Mouse (Mus musculus): Measurements from ENCODE around the gene Atp4a. TPM values are rescaled to one million over a fixed set of nuclear protein-coding genes. Genes with fewer than 3 reads are reported as not detected.

The Atp4a gene
- total and polyA plus RNA-seq, 2 experiments = 2.6 to 4.2 TPM

GRCm38 (mm10) chr7:30678263-30678975, 33.6 kb upstream of the Atp4a start:
- DNase-seq (ENCODE audit: extremely low read depth, low read depth, low spot score) = no peak
- Histone ChIP-seq H3K4me3 (ENCODE audit: insufficient read depth, low read depth, low read length) (no peak overlapping the region), H3K79me2 (ENCODE audit: control insufficient read depth, insufficient read depth, low read length) (no peaks in the 10 kb centered on the region), H3K27me3 (ENCODE audit: control insufficient read depth, insufficient read depth, low read length) (no peaks in the 10 kb centered on the region), H3K36me3 (ENCODE audit: control insufficient read depth, insufficient read depth, low read length) (no peaks in the 10 kb centered on the region), H3K9ac (ENCODE audit: low read depth, low read length) (no peak overlapping the region), H3K4me1 (ENCODE audit: control insufficient read depth, insufficient read depth, low read length) (no peaks in the 10 kb centered on the region), H3K27ac (replicated peaks; ENCODE audit: insufficient read depth, low read depth, low read length) (no peak overlapping the region)
- 57% methylated on average over 5 of the region's 5 CpGs for WGBS
- TF ChIP-seq POLR2A (IDR thresholded peaks at IDR 0.05; ENCODE audit: extremely low read depth, insufficient read depth, low read length) (no peak), CTCF (IDR thresholded peaks at IDR 0.05; ENCODE audit: low read depth, low read length) (no peak)

GRCm38 (mm10) chr7:30681897-30682296, 30.1 kb upstream of the Atp4a start:
- Histone ChIP-seq H3K4me1 (ENCODE audit: control insufficient read depth, insufficient read depth, low read length) (peaks cover 2% of the 10 kb centered on the region), H3K9ac (ENCODE audit: low read depth, low read length) (no peak overlapping the region), H3K4me3 (ENCODE audit: insufficient read depth, low read depth, low read length) (no peak overlapping the region), H3K36me3 (ENCODE audit: control insufficient read depth, insufficient read depth, low read length) (no peaks in the 10 kb centered on the region), H3K27me3 (ENCODE audit: control insufficient read depth, insufficient read depth, low read length) (no peaks in the 10 kb centered on the region), H3K27ac (replicated peaks; ENCODE audit: insufficient read depth, low read depth, low read length) (no peak overlapping the region), H3K79me2 (ENCODE audit: control insufficient read depth, insufficient read depth, low read length) (no peaks in the 10 kb centered on the region)
- no peak for DNase-seq (ENCODE audit: extremely low read depth, low read depth, low spot score)
- 79% methylated on average over 5 of the region's 5 CpGs for WGBS
- TF ChIP-seq POLR2A (IDR thresholded peaks at IDR 0.05; ENCODE audit: extremely low read depth, insufficient read depth, low read length) (no peak), CTCF (IDR thresholded peaks at IDR 0.05; ENCODE audit: low read depth, low read length) (no peak)

- no peak overlapping the region for H3K9ac ChIP-seq (ENCODE audit: low read depth, low read length)
- 63% methylated on average over 2 of the region's 2 CpGs for WGBS
- no peak overlapping the region for H3K27ac ChIP-seq (replicated peaks; ENCODE audit: insufficient read depth, low read depth, low read length)
- no peaks in the 10 kb centered on the region for H3K36me3 ChIP-seq (ENCODE audit: control insufficient read depth, insufficient read depth, low read length)
- H3K27me3 ChIP-seq (ENCODE audit: control insufficient read depth, insufficient read depth, low read length) = no peaks in the 10 kb centered on the region
- H3K79me2 ChIP-seq (ENCODE audit: control insufficient read depth, insufficient read depth, low read length) = no peaks in the 10 kb centered on the region
- H3K4me3 ChIP-seq (ENCODE audit: insufficient read depth, low read depth, low read length) = no peak overlapping the region
- no peak for TF ChIP-seq POLR2A (IDR thresholded peaks at IDR 0.05; ENCODE audit: extremely low read depth, insufficient read depth, low read length)
- TF ChIP-seq CTCF (IDR thresholded peaks at IDR 0.05; ENCODE audit: low read depth, low read length) = no peak
- peaks cover 14% of the 10 kb centered on the region for H3K4me1 ChIP-seq (ENCODE audit: control insufficient read depth, insufficient read depth, low read length)
- no peak for DNase-seq (ENCODE audit: extremely low read depth, low read depth, low spot score)
Observed at GRCm38 (mm10) chr7:30683425-30683824, 28.6 kb upstream of the Atp4a start.

GRCm38 (mm10) chr7:30688325-30688724, 23.7 kb upstream of the Atp4a start:
- Histone ChIP-seq H3K4me3 (ENCODE audit: insufficient read depth, low read depth, low read length) (no peak overlapping the region), H3K9ac (ENCODE audit: low read depth, low read length) (no peak overlapping the region), H3K27me3 (ENCODE audit: control insufficient read depth, insufficient read depth, low read length) (no peaks in the 10 kb centered on the region), H3K4me1 (ENCODE audit: control insufficient read depth, insufficient read depth, low read length) (peaks cover 15% of the 10 kb centered on the region), H3K79me2 (ENCODE audit: control insufficient read depth, insufficient read depth, low read length) (no peaks in the 10 kb centered on the region), H3K36me3 (ENCODE audit: control insufficient read depth, insufficient read depth, low read length) (no peaks in the 10 kb centered on the region), H3K27ac (replicated peaks; ENCODE audit: insufficient read depth, low read depth, low read length) (peak overlapping the region; percentile 19)
- peak; percentile 39 for DNase-seq (ENCODE audit: extremely low read depth, low read depth, low spot score)
- TF ChIP-seq CTCF (IDR thresholded peaks at IDR 0.05; ENCODE audit: low read depth, low read length) (no peak), POLR2A (IDR thresholded peaks at IDR 0.05; ENCODE audit: extremely low read depth, insufficient read depth, low read length) (no peak)
- WGBS = 73% methylated on average over 6 of the region's 6 CpGs

GRCm38 (mm10) chr7:30698101-30698500, 13.9 kb upstream of the Atp4a start:
- Histone ChIP-seq H3K36me3 (ENCODE audit: control insufficient read depth, insufficient read depth, low read length) (no peaks in the 10 kb centered on the region), H3K27me3 (ENCODE audit: control insufficient read depth, insufficient read depth, low read length) (no peaks in the 10 kb centered on the region), H3K79me2 (ENCODE audit: control insufficient read depth, insufficient read depth, low read length) (no peaks in the 10 kb centered on the region), H3K9ac (ENCODE audit: low read depth, low read length) (no peak overlapping the region), H3K4me1 (ENCODE audit: control insufficient read depth, insufficient read depth, low read length) (no peaks in the 10 kb centered on the region), H3K27ac (replicated peaks; ENCODE audit: insufficient read depth, low read depth, low read length) (no peak overlapping the region), H3K4me3 (ENCODE audit: insufficient read depth, low read depth, low read length) (no peak overlapping the region)
- 53% methylated on average over 5 of the region's 5 CpGs for WGBS
- TF ChIP-seq CTCF (IDR thresholded peaks at IDR 0.05; ENCODE audit: low read depth, low read length) (no peak), POLR2A (IDR thresholded peaks at IDR 0.05; ENCODE audit: extremely low read depth, insufficient read depth, low read length) (no peak)
- no peak for DNase-seq (ENCODE audit: extremely low read depth, low read depth, low spot score)

GRCm38 (mm10) chr7:30698589-30698988, 13.4 kb upstream of the Atp4a start, which contains the start of gene 2200002J24Rik:
TSS of gene 2200002J24Rik (plus strand) at chr7:30698926.
- 74% methylated on average over 9 of the region's 9 CpGs for WGBS
- DNase-seq (ENCODE audit: extremely low read depth, low read depth, low spot score) = no peak
- TF ChIP-seq CTCF (IDR thresholded peaks at IDR 0.05; ENCODE audit: low read depth, low read length) (no peak), POLR2A (IDR thresholded peaks at IDR 0.05; ENCODE audit: extremely low read depth, insufficient read depth, low read length) (no peak)
- H3K27ac ChIP-seq (replicated peaks; ENCODE audit: insufficient read depth, low read depth, low read length) = no peak within 1 kb of the TSS
- no peak within 1 kb of the TSS for H3K4me3 ChIP-seq (ENCODE audit: insufficient read depth, low read depth, low read length)
- H3K27me3 ChIP-seq (ENCODE audit: control insufficient read depth, insufficient read depth, low read length) = no peaks in the 10 kb centered on the region
- H3K79me2 ChIP-seq (ENCODE audit: control insufficient read depth, insufficient read depth, low read length) = no peaks in the 10 kb centered on the region
- no peaks in the 10 kb centered on the region for H3K36me3 ChIP-seq (ENCODE audit: control insufficient read depth, insufficient read depth, low read length)
- H3K9ac ChIP-seq (ENCODE audit: low read depth, low read length) = no peak within 1 kb of the TSS
- H3K4me1 ChIP-seq (ENCODE audit: control insufficient read depth, insufficient read depth, low read length) = no peaks in the 10 kb centered on the region
